Mouse (Mus musculus): Measurements from ENCODE around the gene Rnf157.

Gene Rnf157

GRCm38 (mm10) chr11:116333526-116334416, 79.1 kb downstream of the Rnf157 start:
- no peak for DNase-seq

GRCm38 (mm10) chr11:116332983-116333270, 79.9 kb downstream of the Rnf157 start:
- DNase-seq: no peak

- DNase-seq: peak; percentile 58
Observed at GRCm38 (mm10) chr11:116332232-116332982, 80.4 kb downstream of the Rnf157 start.

GRCm38 (mm10) chr11:116330211-116330518, 82.7 kb downstream of the Rnf157 start:
- DNase-seq: no peak

GRCm38 (mm10) chr11:116329314-116330210, 83.3 kb downstream of the Rnf157 start:
- no peak for DNase-seq

GRCm38 (mm10) chr11:116326963-116327603, 85.7 kb downstream of the Rnf157 start:
- DNase-seq: no peak

- DNase-seq: peak; percentile 80
Observed at GRCm38 (mm10) chr11:116318719-116319659, 93.8 kb downstream of the Rnf157 start.

- DNase-seq: no peak
Observed at GRCm38 (mm10) chr11:116312359-116312758, 100.5 kb downstream of the Rnf157 start.

GRCm38 (mm10) chr11:116311169-116311568, 101.7 kb downstream of the Rnf157 start:
- DNase-seq: peak; percentile 53

GRCm38 (mm10) chr11:116309601-116310000, 103.2 kb downstream of the Rnf157 start:
- DNase-seq: no peak

GRCm38 (mm10) chr11:116307762-116308531, 104.9 kb downstream of the Rnf157 start:
- no peak for DNase-seq

- DNase-seq: no peak
Observed at GRCm38 (mm10) chr11:116307019-116307725, 105.7 kb downstream of the Rnf157 start, which contains the start of gene Exoc7. TSS of gene Exoc7 (minus strand) at chr11:116307233.

- peak; percentile 92 for DNase-seq
Observed at GRCm38 (mm10) chr11:116306126-116306982, 106.5 kb downstream of the Rnf157 start.

- no peak for DNase-seq
Observed at GRCm38 (mm10) chr11:116305423-116305822, 107.4 kb downstream of the Rnf157 start.

GRCm38 (mm10) chr11:116298621-116299020, 114.2 kb downstream of the Rnf157 start:
- DNase-seq: no peak

- no peak for DNase-seq
Observed at GRCm38 (mm10) chr11:116298221-116298620, 114.6 kb downstream of the Rnf157 start.

GRCm38 (mm10) chr11:116297017-116297416, 115.8 kb downstream of the Rnf157 start:
- DNase-seq: no peak

- no peak for DNase-seq
Observed at GRCm38 (mm10) chr11:116296191-116296734, 116.6 kb downstream of the Rnf157 start.

GRCm38 (mm10) chr11:116294319-116294718, 118.5 kb downstream of the Rnf157 start:
- DNase-seq: peak; percentile 33

All from right cerebral cortex, adult 18-20 months (tissue).